Mouse (Mus musculus) heart, embryonic 11.5 days (tissue): ENCODE measurements around the gene Atg13. TPM values are rescaled to one million over a fixed set of nuclear protein-coding genes. Genes with fewer than 3 reads are reported as not detected.
A peak's percentile ranks its signal among the peaks of the same experiment; 100 is the strongest.

Experiments
- ATAC-seq: fragments of 200-750 bp; cut with Nextera tagmentation; replicated peaks from 2 replicates; pipeline ENCODE4 v1.8.0; 2017; ENCODE audit warnings: moderate library complexity; ENCODE audit not compliant: insufficient number of reproducible peaks, low FRiP score, low TSS enrichment
- H3K27ac ChIP-seq: fragments of 300-500 bp; sonication (generic); 2 replicates; pipeline ENCODE4 v1.5.1; 2014; ENCODE audit warnings: mild to moderate bottlenecking, low read depth, low read length
- H3K27me3 ChIP-seq: fragments of 300-500 bp; sonication (generic); 2 replicates; pipeline ENCODE4 v1.6.1; 2014; ENCODE audit warnings: mild to moderate bottlenecking, low read length, mixed read lengths; ENCODE audit not compliant: control insufficient read depth, insufficient read depth
- H3K36me3 ChIP-seq: fragments of 300-500 bp; sonication (generic); 2 replicates; pipeline ENCODE4 v1.6.1; 2014; ENCODE audit warnings: mild to moderate bottlenecking, low read length, moderate library complexity, mixed read lengths; ENCODE audit not compliant: control insufficient read depth, insufficient read depth
- H3K4me1 ChIP-seq: fragments of 300-500 bp; sonication (generic); 2 replicates; pipeline ENCODE4 v1.6.1; 2014; ENCODE audit warnings: low read length; ENCODE audit not compliant: control insufficient read depth, insufficient read depth
- H3K4me2 ChIP-seq: fragments of 300-500 bp; sonication (generic); 2 replicates; pipeline ENCODE4 v1.6.1; 2014; ENCODE audit warnings: mild to moderate bottlenecking, moderate library complexity
- H3K4me3 ChIP-seq: fragments of 300-500 bp; sonication (generic); 2 replicates; pipeline ENCODE4 v1.5.1; 2014; ENCODE audit warnings: low read depth, low read length
- H3K9ac ChIP-seq: fragments of 300-500 bp; sonication (generic); 2 replicates; pipeline ENCODE4 v1.6.1; 2014; ENCODE audit warnings: mild to moderate bottlenecking, low read depth, low read length, moderate library complexity
- H3K9me3 ChIP-seq: fragments of 300-500 bp; sonication (generic); replicated peaks from 2 replicates; pipeline ENCODE4 v1.6.1; 2016; ENCODE audit warnings: low read length; ENCODE audit not compliant: control insufficient read depth
- WGBS: fragments of 180-500 bp; shearing (Covaris S2); extraction: QIAGEN DNeasy Blood & Tissue Kit; methylation state at CpG from one replicate; pipeline ENCODE4 v1.1.7; 2014; ENCODE audit not compliant: insufficient replicate concordance; 5-methylcytosine and 5-hydroxymethylcytosine counted together
- polyA plus RNA-seq: library from polyadenylated mRNA; unstranded; fragments of >200 nt; fragmentation: Nextera tagmentation; extraction: Ambion mirVana; gene quantifications from 2 replicates; pipeline ENCODE4 v1.2.1, GENCODE M21; 2014

Atg13 gene
- 22.8 and 25.9 TPM in 2 replicates for polyA plus RNA-seq

- Histone ChIP-seq H3K27me3 (no peaks in the 10 kb centered on the region), H3K27ac (peak within 1 kb of the TSS; percentile 79), H3K36me3 (no peaks in the 10 kb centered on the region; the same call in 1 of the 2 replicates), H3K9me3 (no peaks in the 10 kb centered on the region), H3K4me3 (peak within 1 kb of the TSS; percentile 81), H3K4me1 (0 out of 2 replicates have a peak, but pooled peaks cover 7% of the 10 kb centered on the region), H3K9ac (peak within 1 kb of the TSS; percentile 86), H3K4me2 (peak within 1 kb of the TSS; percentile 66)
- under 1% methylated on average over 66 of the region's 66 CpGs for WGBS
- ATAC-seq = peak; percentile 95
Observed at GRCm38 (mm10) chr2:91710272-91711234, at the start of gene Atg13, which contains the start of gene Harbi1. Gene Atg13, minus strand, starts transcription at chr2:91710576. Gene Harbi1, plus strand, starts transcription at chr2:91710852.

GRCm38 (mm10) chr2:91749811-91750261, 39.5 kb upstream of the Atg13 start:
- Histone ChIP-seq H3K36me3 (no peaks in the 10 kb centered on the region), H3K9ac (no peak overlapping the region), H3K4me3 (no peak overlapping the region), H3K4me1 (0 out of 2 replicates have a peak, but pooled peaks cover 3% of the 10 kb centered on the region), H3K27me3 (no peaks in the 10 kb centered on the region), H3K9me3 (no peaks in the 10 kb centered on the region), H3K4me2 (no peak overlapping the region), H3K27ac (no peak overlapping the region)
- WGBS = 44% methylated on average over 2 of the region's 2 CpGs
- ATAC-seq = no peak

GRCm38 (mm10) chr2:91744686-91745085, 34.3 kb upstream of the Atg13 start:
- no peak for ATAC-seq
- no peak overlapping the region for H3K27ac ChIP-seq
- H3K4me3 ChIP-seq = no peak overlapping the region
- no peaks in the 10 kb centered on the region for H3K4me1 ChIP-seq
- no peaks in the 10 kb centered on the region for H3K36me3 ChIP-seq
- no peaks in the 10 kb centered on the region for H3K27me3 ChIP-seq
- H3K9me3 ChIP-seq = no peaks in the 10 kb centered on the region
- no peak overlapping the region for H3K9ac ChIP-seq
- H3K4me2 ChIP-seq = no peak overlapping the region
- WGBS = 91% methylated on average over 5 of the region's 5 CpGs

GRCm38 (mm10) chr2:91739586-91739985, 29.2 kb upstream of the Atg13 start:
- no peaks in the 10 kb centered on the region for H3K4me1 ChIP-seq
- no peak for ATAC-seq
- no peaks in the 10 kb centered on the region for H3K9me3 ChIP-seq
- no peak overlapping the region for H3K4me2 ChIP-seq
- no peaks in the 10 kb centered on the region for H3K36me3 ChIP-seq
- WGBS = 91% methylated on average over 1 of the region's 1 CpGs
- no peak overlapping the region for H3K4me3 ChIP-seq
- H3K27ac ChIP-seq = no peak overlapping the region
- no peak overlapping the region for H3K9ac ChIP-seq
- H3K27me3 ChIP-seq = no peaks in the 10 kb centered on the region

- H3K27me3 ChIP-seq = no peaks in the 10 kb centered on the region
- H3K4me3 ChIP-seq = no peak overlapping the region
- no peak overlapping the region for H3K9ac ChIP-seq
- H3K36me3 ChIP-seq = no peaks in the 10 kb centered on the region
- no peak overlapping the region for H3K4me2 ChIP-seq
- no peaks in the 10 kb centered on the region for H3K9me3 ChIP-seq
- 92% methylated on average over 5 of the region's 5 CpGs for WGBS
- no peak overlapping the region for H3K27ac ChIP-seq
- H3K4me1 ChIP-seq = no peaks in the 10 kb centered on the region
- no peak for ATAC-seq
Observed at GRCm38 (mm10) chr2:91735221-91735620, 24.8 kb upstream of the Atg13 start.

GRCm38 (mm10) chr2:91729971-91730821, 19.8 kb upstream of the Atg13 start, which contains the start of gene Ambra1:
Gene Ambra1, plus strand, starts transcription at chr2:91730134.
- peak; percentile 77 for ATAC-seq
- H3K36me3 ChIP-seq = no peaks in the 10 kb centered on the region
- H3K9ac ChIP-seq = peak within 1 kb of the TSS; percentile 95
- peak within 1 kb of the TSS; percentile 84 for H3K4me2 ChIP-seq
- H3K27me3 ChIP-seq = no peaks in the 10 kb centered on the region
- H3K9me3 ChIP-seq = no peaks in the 10 kb centered on the region
- H3K27ac ChIP-seq = peak within 1 kb of the TSS; percentile 95
- no peaks in the 10 kb centered on the region for H3K4me1 ChIP-seq
- under 1% methylated on average over 68 of the region's 68 CpGs for WGBS
- peak within 1 kb of the TSS; percentile 99 for H3K4me3 ChIP-seq

GRCm38 (mm10) chr2:91729571-91729970, 19.2 kb upstream of the Atg13 start:
- H3K4me3 ChIP-seq = peak overlapping the region; percentile 99
- H3K27ac ChIP-seq = 0 out of 2 replicates have a peak overlapping the region, but pooled peaks have one; percentile 95
- H3K4me2 ChIP-seq = peak overlapping the region; percentile 84
- WGBS = 19% methylated on average over 4 of the region's 4 CpGs
- H3K4me1 ChIP-seq = no peaks in the 10 kb centered on the region
- H3K9ac ChIP-seq = peak overlapping the region; percentile 95; the same call in 1 of the 2 replicates
- H3K27me3 ChIP-seq = no peaks in the 10 kb centered on the region
- H3K36me3 ChIP-seq = no peaks in the 10 kb centered on the region
- no peaks in the 10 kb centered on the region for H3K9me3 ChIP-seq
- ATAC-seq = no peak

GRCm38 (mm10) chr2:91727011-91727410, 16.6 kb upstream of the Atg13 start:
- ATAC-seq = no peak
- H3K9ac ChIP-seq = no peak overlapping the region
- H3K4me1 ChIP-seq = no peaks in the 10 kb centered on the region
- H3K4me2 ChIP-seq = no peak overlapping the region
- no peak overlapping the region for H3K4me3 ChIP-seq
- no peaks in the 10 kb centered on the region for H3K27me3 ChIP-seq
- 82% methylated on average over 3 of the region's 3 CpGs for WGBS
- no peaks in the 10 kb centered on the region for H3K9me3 ChIP-seq
- H3K27ac ChIP-seq = no peak overlapping the region
- H3K36me3 ChIP-seq = no peaks in the 10 kb centered on the region
